In the genomic region with DNA sequence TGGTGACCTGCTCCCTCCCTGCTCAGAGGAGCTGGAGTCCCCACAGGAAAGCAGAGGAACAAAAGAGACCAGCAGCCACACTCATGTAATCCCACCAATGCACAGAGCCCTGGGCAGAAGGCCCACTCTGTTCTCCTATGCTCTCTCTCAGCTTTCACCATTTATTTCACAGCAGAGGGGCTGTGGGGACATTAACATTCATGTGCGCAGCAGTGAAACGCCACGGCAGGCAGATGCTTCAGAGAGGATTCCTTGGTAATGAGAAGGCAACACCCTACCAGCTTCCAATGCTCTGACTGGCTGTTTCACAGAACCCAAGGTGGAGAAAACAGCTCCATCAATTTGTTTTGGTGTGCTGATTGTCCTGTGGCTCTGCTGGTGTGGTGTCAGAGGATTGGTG, we compare ENCODE assay signal across 23 mouse cellular contexts. TPM values are rescaled to one million over a fixed set of nuclear protein-coding genes. Genes with fewer than 3 reads are reported as not detected.
DNase-seq lines count a peak whose midpoint lies in the region; ATAC-seq lines count a peak whose summit lies in the region.
"Had no signal": no experiment of that assay in that cellular context is flagged by ENCODE, and none has a peak within 500 bp of the region (broad histone marks: within the 10 kb centered on the region; RNA-seq: fewer than 3 reads in every experiment).

No protein-coding gene starts in this region.

- peaks cover 51% of the 10 kb centered on the region for H3K27me3 ChIP-seq in hindbrain, embryonic 10.5 days (ENCODE audit: insufficient read depth, poor library complexity, severe bottlenecking)
- H3K27me3 ChIP-seq in hindbrain, embryonic 11.5 days (ENCODE audit: control insufficient read depth, insufficient read depth, low read length): no peaks in the 10 kb centered on the region; the same call in 1 of the 2 replicates
- H3K27me3 ChIP-seq in forebrain, embryonic 11.5 days (ENCODE audit: control insufficient read depth, insufficient read depth, low read length): no peaks in the 10 kb centered on the region
- no peaks in the 10 kb centered on the region for H3K27me3 ChIP-seq in hindbrain, embryonic 14.5 days (ENCODE audit: control insufficient read depth, insufficient read depth, low read length)
- 0 out of 2 replicates have a peak, but pooled peaks cover 5% of the 10 kb centered on the region for H3K27me3 ChIP-seq in midbrain, embryonic 15.5 days (replicated peaks)

- H3K4me2 ChIP-seq in hindbrain, embryonic 11.5 days (replicated peaks; ENCODE audit: low read depth, low read length): no peak overlapping the region
- H3K4me2 ChIP-seq in forebrain, embryonic 11.5 days (ENCODE audit: low read depth, low read length, severe bottlenecking): no peak overlapping the region
- no peak overlapping the region for H3K4me2 ChIP-seq in hindbrain, embryonic 14.5 days (replicated peaks)
- H3K4me2 ChIP-seq in midbrain, embryonic 15.5 days: no peak overlapping the region
- H3K4me2 ChIP-seq: heart, embryonic 11.5 days; limb, embryonic 13.5 days had no signal

- ATAC-seq in hindbrain, embryonic 11.5 days (ENCODE audit: low FRiP score): no peak
- no peak for ATAC-seq in forebrain, embryonic 11.5 days (replicated peaks; ENCODE audit: low FRiP score)
- ATAC-seq in hindbrain, embryonic 14.5 days (ENCODE audit: low FRiP score): no peak
- no peak for ATAC-seq in midbrain, embryonic 15.5 days (replicated peaks)
- ATAC-seq: intestine, embryonic 16.5 days; lung, postnatal 0 days had no signal

- H3K4me1 ChIP-seq in hindbrain, embryonic 10.5 days (replicated peaks): peaks cover 71% of the 10 kb centered on the region
- peaks cover 2% of the 10 kb centered on the region; the same call in 1 of the 2 replicates for H3K4me1 ChIP-seq in hindbrain, embryonic 11.5 days (replicated peaks; ENCODE audit: control insufficient read depth, insufficient read depth, low read length)
- peaks cover 18% of the 10 kb centered on the region for H3K4me1 ChIP-seq in forebrain, embryonic 11.5 days (replicated peaks; ENCODE audit: control insufficient read depth, insufficient read depth, low read length)
- peaks cover 10% of the 10 kb centered on the region; the same call in 1 of the 2 replicates for H3K4me1 ChIP-seq in hindbrain, embryonic 14.5 days (replicated peaks; ENCODE audit: control insufficient read depth, insufficient read depth, low read length)
- peaks cover 36% of the 10 kb centered on the region for H3K4me1 ChIP-seq in midbrain, embryonic 15.5 days
- H3K4me1 ChIP-seq: limb, embryonic 13.5 days had no signal

- peak overlapping the region; percentile 68 for H3K27ac ChIP-seq in hindbrain, embryonic 10.5 days
- no peak overlapping the region for H3K27ac ChIP-seq in hindbrain, embryonic 11.5 days (ENCODE audit: low read depth, low read length)
- H3K27ac ChIP-seq in forebrain, embryonic 11.5 days (ENCODE audit: low read depth, low read length): no peak overlapping the region
- peak overlapping the region; percentile 33; the same call in 1 of the 2 replicates for H3K27ac ChIP-seq in hindbrain, embryonic 14.5 days
- H3K27ac ChIP-seq in midbrain, embryonic 15.5 days: 0 out of 2 replicates have a peak overlapping the region, but pooled peaks have one; percentile 42
- H3K27ac ChIP-seq: embryonic facial prominence, embryonic 10.5 days; limb, embryonic 13.5 days; liver, embryonic 14.5 days had no signal

- H3K9me3 ChIP-seq in hindbrain, embryonic 10.5 days: no peaks in the 10 kb centered on the region
- H3K9me3 ChIP-seq in hindbrain, embryonic 11.5 days (ENCODE audit: control insufficient read depth, low read length): no peaks in the 10 kb centered on the region
- no peaks in the 10 kb centered on the region for H3K9me3 ChIP-seq in forebrain, embryonic 11.5 days (ENCODE audit: control insufficient read depth, low read length)
- no peaks in the 10 kb centered on the region for H3K9me3 ChIP-seq in hindbrain, embryonic 14.5 days (ENCODE audit: control insufficient read depth, low read length)
- H3K9me3 ChIP-seq in midbrain, embryonic 15.5 days: no peaks in the 10 kb centered on the region
- H3K9me3 ChIP-seq: embryonic facial prominence, embryonic 10.5 days; limb, embryonic 13.5 days had no signal

- WGBS in hindbrain, embryonic 10.5 days: 37% methylated on average over 3 of the region's 3 CpGs
- 41% methylated on average over 3 of the region's 3 CpGs for WGBS in hindbrain, embryonic 11.5 days
- 50% methylated on average over 3 of the region's 3 CpGs for WGBS in forebrain, embryonic 11.5 days
- 26% methylated on average over 3 of the region's 3 CpGs for WGBS in hindbrain, embryonic 14.5 days
- WGBS in midbrain, embryonic 15.5 days: 15% methylated on average over 3 of the region's 3 CpGs

- H3K9ac ChIP-seq in hindbrain, embryonic 11.5 days (ENCODE audit: low read depth, low read length): no peak overlapping the region
- H3K9ac ChIP-seq in forebrain, embryonic 11.5 days (ENCODE audit: low read length): 0 out of 2 replicates have a peak overlapping the region, but pooled peaks have one; percentile 3
- H3K9ac ChIP-seq in hindbrain, embryonic 14.5 days: no peak overlapping the region
- H3K9ac ChIP-seq in midbrain, embryonic 15.5 days: no peak overlapping the region
- H3K9ac ChIP-seq: limb, embryonic 13.5 days; liver, embryonic 14.5 days had no signal

- no peaks in the 10 kb centered on the region for H3K36me3 ChIP-seq in hindbrain, embryonic 10.5 days
- no peaks in the 10 kb centered on the region for H3K36me3 ChIP-seq in hindbrain, embryonic 11.5 days (ENCODE audit: control insufficient read depth, insufficient read depth, low read length)
- no peaks in the 10 kb centered on the region for H3K36me3 ChIP-seq in forebrain, embryonic 11.5 days (ENCODE audit: control insufficient read depth, insufficient read depth, low read length)
- no peaks in the 10 kb centered on the region for H3K36me3 ChIP-seq in hindbrain, embryonic 14.5 days (replicated peaks; ENCODE audit: control insufficient read depth, insufficient read depth)
- H3K36me3 ChIP-seq in midbrain, embryonic 15.5 days (replicated peaks): no peaks in the 10 kb centered on the region
- H3K36me3 ChIP-seq: embryonic facial prominence, embryonic 10.5 days; limb, embryonic 13.5 days had no signal

- H3K4me3 ChIP-seq in hindbrain, embryonic 10.5 days: no peak overlapping the region
- H3K4me3 ChIP-seq in hindbrain, embryonic 11.5 days (ENCODE audit: low read depth, low read length): no peak overlapping the region
- no peak overlapping the region for H3K4me3 ChIP-seq in forebrain, embryonic 11.5 days (ENCODE audit: low read depth, low read length)
- H3K4me3 ChIP-seq in hindbrain, embryonic 14.5 days (replicated peaks; ENCODE audit: low read length): no peak overlapping the region
- no peak overlapping the region for H3K4me3 ChIP-seq in midbrain, embryonic 15.5 days
- H3K4me3 ChIP-seq: embryonic facial prominence, embryonic 10.5 days; limb, embryonic 13.5 days had no signal

- no peak for DNase-seq in hindbrain, embryonic 10.5 days (ENCODE audit: low spot score)
- DNase-seq in hindbrain, embryonic 11.5 days (ENCODE audit: low spot score): no peak
- no peak for DNase-seq in forebrain, embryonic 11.5 days (ENCODE audit: low spot score)
- peak; percentile 38 for DNase-seq in hindbrain, embryonic 14.5 days (ENCODE audit: low spot score)
- no peak for DNase-seq in gastrocnemius, postnatal 14 days
- DNase-seq in B cell, adult 2 months: no peak
- DNase-seq in heart, postnatal 25 days (ENCODE audit: low spot score): no peak
- DNase-seq: adrenal gland, adult 8-10 months; cerebellum, adult 11 months; cerebellum, postnatal 25 days; gastrocnemius, postnatal 36 days; heart, postnatal 36 days; kidney, postnatal 25 days; spleen, adult 18-20 months; thymus, postnatal 14 days had no signal

- intact Hi-C loops in gastrocnemius, postnatal 14 days (cut with DNase I; ENCODE audit: low total_unique reads): no loop called here
- intact Hi-C loops in heart, postnatal 25 days (cut with DNase I): no loop called here

RNA-seq across cellular contexts. Expression of gene Ntsr1, which starts 14.5 kb away (rescaled TPM):
- 0.31 and 0.39 TPM in 2 replicates for polyA plus RNA-seq in hindbrain, embryonic 10.5 days (2016; fragmentation: Nextera tagmentation; extraction: Ambion mirVana)
- polyA plus RNA-seq in hindbrain, embryonic 11.5 days (2014; fragmentation: Nextera tagmentation; extraction: Ambion mirVana): 0.15 and 0.31 TPM in 2 replicates
- 0.15 and 0.21 TPM in 2 replicates for polyA plus RNA-seq in forebrain, embryonic 11.5 days (2014; fragmentation: Nextera tagmentation; extraction: Ambion mirVana)
- 2.5 and 3.5 TPM in 2 replicates for polyA plus RNA-seq in hindbrain, embryonic 14.5 days (2014; fragmentation: Nextera tagmentation; extraction: Ambion mirVana)
- 2.2 and 3.2 TPM in 2 replicates for polyA plus RNA-seq in midbrain, embryonic 15.5 days (2015; fragmentation: Nextera tagmentation; extraction: Ambion mirVana)
- total RNA-seq in gastrocnemius, postnatal 14 days (2021): not detected
- total RNA-seq in heart, postnatal 25 days (2021): not detected
- total RNA-seq: adrenal gland, adult 8-10 months; gastrocnemius, postnatal 36 days; heart, postnatal 36 days; megakaryocyte progenitor cell, adult 5-6 weeks had no signal

RNA-seq across cellular contexts. Expression of gene Slco4a1, which starts 29.3 kb away (rescaled TPM):
- polyA plus RNA-seq in hindbrain, embryonic 10.5 days (2016; fragmentation: Nextera tagmentation; extraction: Ambion mirVana): 7.6 and 8.7 TPM in 2 replicates
- 3.3 and 3.9 TPM in 2 replicates for polyA plus RNA-seq in hindbrain, embryonic 11.5 days (2014; fragmentation: Nextera tagmentation; extraction: Ambion mirVana)
- polyA plus RNA-seq in forebrain, embryonic 11.5 days (2014; fragmentation: Nextera tagmentation; extraction: Ambion mirVana): 4.7 and 6.1 TPM in 2 replicates
- polyA plus RNA-seq in hindbrain, embryonic 14.5 days (2014; fragmentation: Nextera tagmentation; extraction: Ambion mirVana): 1.4 and 2.2 TPM in 2 replicates
- polyA plus RNA-seq in midbrain, embryonic 15.5 days (2015; fragmentation: Nextera tagmentation; extraction: Ambion mirVana): 1.5 and 1.7 TPM in 2 replicates
- under 1 TPM; 0.23 to 0.24 TPM for total RNA-seq in gastrocnemius, postnatal 14 days (2021)
- not detected for total RNA-seq in heart, postnatal 25 days (2021)
- polyA plus RNA-seq: heart, embryonic 11.5 days had no signal

Comparison
In these comparisons a context has a peak if more than half of its experiments do, and no peak if none do; other contexts are left out.
1. H3K27ac ChIP-seq: peak in hindbrain, embryonic 10.5 days (single experiment), hindbrain, embryonic 14.5 days (single experiment) and midbrain, embryonic 15.5 days (single experiment); none in hindbrain, embryonic 11.5 days (single experiment) and forebrain, embryonic 11.5 days (single experiment).